Mouse (Mus musculus): ENCODE data around the gene Evi5l. TPM values are rescaled to one million over a fixed set of nuclear protein-coding genes. Genes with fewer than 3 reads are reported as not detected.
"Not testable (repeated sequence)": the region's sequence is repeated elsewhere in the genome, so short reads cannot be mapped to it uniquely, and the experiment has no call there.

Evi5l gene
- total RNA-seq, 1 experiment from 2014 or later: 3.0 TPM

- no peak for ATAC-seq (replicated peaks; ENCODE audit: insufficient number of reproducible peaks, low FRiP score, low TSS enrichment, poor library complexity, severe bottlenecking)
Measured at GRCm38 (mm10) chr8:4227919-4228318, 61.6 kb downstream of the Evi5l start.

DNA sequence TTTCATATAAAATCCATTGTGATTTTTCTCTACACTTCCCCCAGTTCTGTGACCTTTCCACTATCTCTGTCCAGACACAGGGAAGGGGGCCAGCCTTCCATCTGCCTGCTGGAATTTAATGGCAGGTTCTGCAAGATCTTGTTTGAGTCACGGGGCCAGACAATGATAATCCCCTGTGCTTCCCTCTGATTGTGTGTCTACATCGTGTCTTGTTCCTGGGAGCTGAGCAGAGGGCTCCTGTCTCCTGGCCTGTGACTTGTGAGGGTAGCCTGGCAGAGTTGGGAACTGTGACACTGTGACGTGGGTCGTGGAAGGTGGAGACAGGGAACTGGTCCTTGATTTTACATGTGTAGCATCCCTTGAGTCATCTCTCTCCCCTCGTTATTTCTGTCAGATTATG lies 63.4 kb downstream of the Evi5l start:
- no peak for ATAC-seq (replicated peaks; ENCODE audit: insufficient number of reproducible peaks, low FRiP score, low TSS enrichment, poor library complexity, severe bottlenecking)

- no peak for ATAC-seq (replicated peaks; ENCODE audit: insufficient number of reproducible peaks, low FRiP score, low TSS enrichment, poor library complexity, severe bottlenecking)
Measured at GRCm38 (mm10) chr8:4230612-4231351, 64.4 kb downstream of the Evi5l start.

DNA sequence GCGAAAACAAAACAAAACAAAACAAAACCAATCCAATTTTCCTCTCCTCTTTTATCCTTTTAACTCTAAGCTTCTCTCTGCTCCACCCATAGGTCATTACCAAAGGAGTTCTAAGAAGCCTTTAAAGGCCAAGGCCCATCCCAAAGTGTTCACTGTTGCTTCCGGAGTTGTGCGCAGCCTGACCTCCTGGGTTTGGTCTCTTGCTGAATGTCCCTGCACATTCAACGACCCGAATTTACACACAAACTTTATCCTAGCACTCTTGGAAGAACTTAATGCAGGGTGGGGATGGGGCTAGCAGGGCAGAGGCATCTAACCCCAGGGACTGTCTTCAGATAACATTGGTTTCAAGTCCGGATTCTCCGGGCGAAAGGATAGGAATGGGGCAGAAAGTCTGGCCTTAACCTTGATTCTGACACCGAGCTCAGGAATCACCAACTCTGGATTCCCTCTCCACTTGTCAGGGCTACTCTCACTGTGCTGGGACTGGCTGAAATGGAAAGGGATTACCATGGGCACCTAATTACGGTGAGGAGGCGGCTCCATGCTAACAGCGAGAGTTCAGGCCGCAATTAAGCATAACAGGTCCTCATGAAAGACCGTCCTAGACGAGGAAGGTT lies 71.6 kb downstream of the Evi5l start:
- peak; percentile 1; the same call in 1 of the 2 replicates for ATAC-seq (replicated peaks; ENCODE audit: insufficient number of reproducible peaks, low FRiP score, low TSS enrichment, poor library complexity, severe bottlenecking)

DNA sequence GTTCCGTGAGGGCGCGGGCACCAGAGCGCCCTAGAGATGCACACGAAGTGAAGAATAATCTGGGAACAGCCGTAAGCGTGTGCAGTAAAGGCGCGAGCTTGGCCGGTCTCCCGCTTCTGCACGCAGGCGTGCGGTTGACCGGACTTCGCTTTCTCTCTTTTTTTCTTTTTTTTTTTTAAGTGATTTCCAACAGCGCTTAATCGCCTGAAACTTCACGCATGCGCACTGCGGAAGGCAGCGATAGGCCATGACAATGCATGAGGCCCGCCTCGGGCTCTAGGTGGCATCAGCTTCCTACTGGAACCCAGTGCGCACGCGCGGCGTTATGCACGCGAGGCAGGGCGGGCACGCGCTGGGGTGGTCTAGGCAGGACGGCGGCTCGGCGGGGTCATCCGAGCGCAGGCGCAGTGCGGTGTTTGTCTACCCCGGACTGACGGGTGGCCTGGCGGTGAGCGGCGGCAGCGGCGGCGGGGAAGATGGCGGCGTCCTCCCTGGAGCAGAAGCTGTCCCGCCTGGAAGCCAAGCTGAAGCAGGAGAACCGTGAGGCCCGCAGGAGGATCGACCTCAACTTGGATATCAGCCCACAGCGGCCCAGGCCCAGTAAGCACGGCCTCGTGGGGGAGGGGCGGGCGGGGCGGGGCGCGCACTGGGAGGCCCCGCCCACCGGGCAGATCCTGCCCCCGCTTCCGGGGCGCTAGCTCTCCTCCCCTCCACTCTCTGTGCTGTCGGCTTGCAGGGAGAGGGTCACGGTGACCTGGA lies 72.2 kb downstream of the Evi5l start, which contains the start of the genes Map2k7 and Gm49320:
Gene Map2k7 (plus strand): TSS at position 307 of the 759 bp plus-strand sequence.
Gene Gm49320 (plus strand): TSS at position 432 of the 759 bp plus-strand sequence.
- ATAC-seq (replicated peaks; ENCODE audit: insufficient number of reproducible peaks, low FRiP score, low TSS enrichment, poor library complexity, severe bottlenecking): peak; percentile 85

- no peak; the same call in 1 of the 2 replicates for ATAC-seq (replicated peaks; ENCODE audit: insufficient number of reproducible peaks, low FRiP score, low TSS enrichment, poor library complexity, severe bottlenecking)
Measured at GRCm38 (mm10) chr8:4239193-4239890, 73.0 kb downstream of the Evi5l start.

- no peak for ATAC-seq (replicated peaks; ENCODE audit: insufficient number of reproducible peaks, low FRiP score, low TSS enrichment, poor library complexity, severe bottlenecking)
Measured at GRCm38 (mm10) chr8:4245061-4245460, 78.7 kb downstream of the Evi5l start.

DNA sequence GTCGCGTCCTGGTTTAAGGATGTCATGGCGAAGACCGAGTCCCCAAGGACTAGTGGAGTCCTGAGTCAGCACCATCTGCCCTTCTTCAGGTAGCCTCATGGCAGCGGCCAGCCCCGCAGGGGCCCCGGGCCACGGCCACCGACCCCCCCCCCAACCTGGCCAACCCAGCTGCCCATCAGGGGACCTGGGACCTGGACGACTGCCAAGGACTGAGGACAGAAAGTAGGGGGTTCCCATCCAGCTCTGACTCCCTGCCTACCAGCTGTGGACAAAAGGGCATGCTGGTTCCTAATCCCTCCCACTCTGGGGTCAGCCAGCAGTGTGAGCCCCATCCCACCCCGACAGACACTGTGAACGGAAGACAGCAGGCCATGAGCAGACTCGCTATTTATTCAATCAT lies 79.4 kb downstream of the Evi5l start:
- no peak for ATAC-seq (replicated peaks; ENCODE audit: insufficient number of reproducible peaks, low FRiP score, low TSS enrichment, poor library complexity, severe bottlenecking)

- no peak for ATAC-seq (replicated peaks; ENCODE audit: insufficient number of reproducible peaks, low FRiP score, low TSS enrichment, poor library complexity, severe bottlenecking)
Measured at GRCm38 (mm10) chr8:4247241-4247640, 80.9 kb downstream of the Evi5l start.

DNA sequence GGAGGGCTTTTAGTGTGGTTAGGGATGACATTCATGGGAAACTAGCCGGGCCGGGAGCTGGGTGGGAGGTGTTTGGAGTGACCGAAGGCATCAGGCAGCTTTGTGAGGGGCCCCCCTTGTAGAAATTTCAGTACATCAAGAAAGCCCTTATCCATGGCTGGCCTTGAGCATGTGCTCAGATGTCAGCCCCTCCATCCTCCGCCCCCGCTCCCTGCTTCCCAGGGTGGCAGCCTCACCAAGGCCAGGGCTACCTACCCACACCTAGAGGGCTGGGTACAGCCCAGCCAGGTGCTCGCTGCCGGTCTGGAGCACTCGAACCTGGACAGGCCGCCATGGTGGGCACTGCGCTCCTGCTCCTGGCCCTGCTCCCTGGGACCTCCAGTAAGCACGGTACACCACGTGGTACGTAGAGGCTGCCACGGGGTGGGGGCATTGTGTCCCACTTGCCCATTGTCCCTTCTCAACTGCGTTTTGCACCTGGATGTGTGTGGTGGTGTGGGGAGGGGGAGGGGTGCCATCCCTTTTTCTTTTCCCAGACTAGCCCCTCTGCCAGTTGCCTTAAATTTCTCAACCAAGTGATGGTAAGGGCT lies 81.7 kb downstream of the Evi5l start, which contains the start of gene Tgfbr3l:
Gene Tgfbr3l (plus strand): TSS at position 264 of the 590 bp plus-strand sequence.
- no peak for ATAC-seq (replicated peaks; ENCODE audit: insufficient number of reproducible peaks, low FRiP score, low TSS enrichment, poor library complexity, severe bottlenecking)

- no peak for ATAC-seq (replicated peaks; ENCODE audit: insufficient number of reproducible peaks, low FRiP score, low TSS enrichment, poor library complexity, severe bottlenecking)
Measured at GRCm38 (mm10) chr8:4249213-4249612, 82.8 kb downstream of the Evi5l start.

GRCm38 (mm10) chr8:4250306-4250970 lies 84.1 kb downstream of the Evi5l start:
- peak; percentile 53 for ATAC-seq (replicated peaks; ENCODE audit: insufficient number of reproducible peaks, low FRiP score, low TSS enrichment, poor library complexity, severe bottlenecking)

- ATAC-seq (replicated peaks; ENCODE audit: insufficient number of reproducible peaks, low FRiP score, low TSS enrichment, poor library complexity, severe bottlenecking): no peak
Measured at GRCm38 (mm10) chr8:4252116-4252760, 85.9 kb downstream of the Evi5l start.

GRCm38 (mm10) chr8:4252934-4253841 lies 86.8 kb downstream of the Evi5l start, which contains the start of gene Snapc2:
Snapc2 (plus strand) TSS chr8:4253080.
- ATAC-seq (replicated peaks; ENCODE audit: insufficient number of reproducible peaks, low FRiP score, low TSS enrichment, poor library complexity, severe bottlenecking): peak; percentile 79

DNA sequence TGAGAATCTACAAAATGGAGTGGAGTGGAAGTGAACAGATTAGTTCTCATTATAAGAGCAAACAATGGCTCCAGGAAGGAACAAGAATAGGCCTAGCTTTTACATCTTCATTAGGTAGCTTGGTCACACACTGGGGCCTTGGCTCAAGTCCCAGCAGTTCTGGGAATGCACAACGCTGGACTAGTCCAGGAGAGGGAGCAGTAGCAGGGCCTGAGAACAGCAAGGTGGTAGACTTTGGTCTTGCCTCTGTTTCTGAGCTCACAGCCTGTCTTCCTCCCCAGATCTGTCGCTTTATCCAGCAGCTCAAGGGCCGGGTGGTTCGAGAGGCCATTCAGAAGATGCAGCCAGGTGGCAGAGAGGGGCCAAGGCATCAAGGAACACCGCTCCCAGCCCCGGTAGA lies 87.6 kb downstream of the Evi5l start:
- no peak for ATAC-seq (replicated peaks; ENCODE audit: insufficient number of reproducible peaks, low FRiP score, low TSS enrichment, poor library complexity, severe bottlenecking)

GRCm38 (mm10) chr8:4255471-4255870 lies 89.1 kb downstream of the Evi5l start:
- ATAC-seq (replicated peaks; ENCODE audit: insufficient number of reproducible peaks, low FRiP score, low TSS enrichment, poor library complexity, severe bottlenecking): not testable (repeated sequence)

Data from monocyte, adult 5-6 weeks (primary cell).